Mouse (Mus musculus) adrenal gland, postnatal 0 days (tissue): Measurements from ENCODE around the gene Pclaf. TPM values are rescaled to one million over a fixed set of nuclear protein-coding genes. Genes with fewer than 3 reads are reported as not detected.

ENCODE experiments used
- polyA plus RNA-seq: library from polyadenylated mRNA; unstranded; fragments of >200 nt; fragmentation: Nextera tagmentation; extraction: Ambion mirVana; gene quantifications from 2 replicates; pipeline ENCODE4 v1.2.1, GENCODE M21; 2015

Pclaf gene
- polyA plus RNA-seq = 43.7 and 47.2 TPM in 2 replicates

DNA sequence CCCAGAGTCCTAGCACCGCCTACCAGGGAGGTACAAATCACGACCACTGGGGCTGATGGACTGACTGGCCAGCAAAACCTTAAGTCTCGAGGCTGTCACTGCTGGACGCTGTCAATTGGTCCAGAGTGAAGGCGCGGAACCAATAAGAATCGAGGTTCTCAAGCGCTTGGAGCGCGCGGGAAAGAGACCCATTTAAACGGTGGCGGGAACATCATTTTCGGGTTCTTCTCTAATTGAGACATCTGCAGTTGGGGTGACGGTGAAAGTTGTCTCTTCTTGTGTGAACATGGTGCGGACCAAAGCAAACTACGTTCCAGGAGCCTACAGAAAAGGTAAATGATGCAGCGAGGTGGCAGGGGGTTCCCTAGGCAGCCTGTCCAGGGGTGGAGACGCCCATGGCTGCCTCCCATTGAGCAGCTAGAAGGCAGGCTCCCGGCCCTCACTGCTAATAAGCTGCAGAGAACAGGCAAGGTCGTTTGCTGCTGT lies at the start of gene Pclaf:
TSS of gene Pclaf (plus strand) at position 95 of the 486 bp plus-strand sequence.

DNA sequence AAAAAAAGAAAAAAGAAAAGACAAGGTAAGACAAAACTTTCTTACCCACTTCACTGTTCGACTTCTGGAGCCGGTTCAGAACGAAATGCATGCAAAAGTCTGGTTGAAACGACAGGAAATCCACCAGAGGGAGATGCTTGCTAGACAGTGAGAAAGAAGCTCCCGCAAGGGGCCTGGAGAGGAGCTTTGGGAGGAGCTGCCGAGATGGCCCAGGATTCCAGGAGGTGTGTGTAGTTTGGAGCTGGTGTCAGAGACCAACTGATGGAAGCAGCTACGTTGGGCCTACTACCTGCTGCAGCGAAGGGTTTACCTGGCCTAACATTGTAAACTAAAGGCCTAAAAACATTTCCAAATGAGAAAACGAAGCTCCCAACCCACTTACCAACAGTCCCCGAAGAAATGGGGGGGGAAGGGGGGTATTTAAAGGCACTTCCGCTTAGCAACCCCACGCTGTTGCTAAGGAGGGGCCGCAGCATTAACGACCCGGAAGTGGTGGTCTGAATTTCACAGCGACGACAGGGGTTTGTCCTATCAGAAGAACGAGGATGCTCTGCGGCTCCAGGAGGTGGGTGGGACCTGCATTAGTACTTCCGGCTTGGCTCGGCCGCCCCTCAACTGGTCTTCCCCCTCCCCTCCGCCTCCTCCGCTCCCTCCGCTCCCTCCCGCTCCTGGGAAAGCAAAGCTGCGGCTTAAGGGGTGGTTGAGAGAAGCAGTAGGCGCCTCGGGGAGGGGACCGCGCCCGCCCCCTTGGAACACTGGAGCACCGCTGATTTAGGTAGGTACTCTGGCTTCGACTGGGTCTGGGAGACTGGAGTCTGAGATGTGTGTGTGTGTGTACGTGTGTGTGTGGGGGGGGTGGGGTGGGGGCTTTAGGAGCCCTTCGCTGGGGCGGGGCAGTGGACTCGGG lies 18.6 kb downstream of the Pclaf start, which contains the start of the genes Trip4 and Csnk1g1:
TSS of gene Trip4 (minus strand) at position 401 of the 907 bp plus-strand sequence.
TSS of gene Csnk1g1 (plus strand) at position 531 of the 907 bp plus-strand sequence.

Other genes with a start within 250 kb of the Pclaf start
- gene Oaz2, start 222.2 kb upstream of the Pclaf start, polyA plus RNA-seq = 278 and 284 TPM in 2 replicates
- gene Zfp609, start 62.7 kb upstream of the Pclaf start, polyA plus RNA-seq = 5.1 and 5.5 TPM in 2 replicates
- gene Trip4, start 18.6 kb downstream of the Pclaf start, polyA plus RNA-seq = 21.3 and 27.4 TPM in 2 replicates
- 6.3 and 8.7 TPM in 2 replicates for gene Csnk1g1, start 18.7 kb downstream of the Pclaf start, polyA plus RNA-seq
- 632 and 633 TPM in 2 replicates for gene Ppib, start 170.0 kb downstream of the Pclaf start, polyA plus RNA-seq
- gene Snx22, start 179.5 kb downstream of the Pclaf start, polyA plus RNA-seq = 0.72 and 1.9 TPM in 2 replicates
- 122 and 143 TPM in 2 replicates for gene Snx1, start 236.3 kb downstream of the Pclaf start, polyA plus RNA-seq
- gene Ciao2a, start 236.4 kb downstream of the Pclaf start, polyA plus RNA-seq = 232 and 233 TPM in 2 replicates